Mouse (Mus musculus) intestine, embryonic 14.5 days (tissue): Measurements from ENCODE around the gene Fam122b. TPM values are rescaled to one million over a fixed set of nuclear protein-coding genes. Genes with fewer than 3 reads are reported as not detected.

Source experiments
- ATAC-seq: fragments of 200-750 bp; cut with Nextera tagmentation; replicated peaks from 2 replicates; pipeline ENCODE4 v1.8.0; 2017; ENCODE audit warnings: low read depth, moderate number of reproducible peaks, moderate TSS enrichment, moderate library complexity; ENCODE audit not compliant: low FRiP score, low TSS enrichment
- DNase-seq: peaks from one replicate; pipeline ENCODE4 v3.0.0-alpha.2; 2018; ENCODE audit warnings: low spot score
- H3K27ac ChIP-seq: fragments of 300-500 bp; sonication (generic); 2 replicates; pipeline ENCODE4 v1.5.1; 2014; ENCODE audit warnings: low read depth, mild to moderate bottlenecking, control low read depth
- H3K27me3 ChIP-seq: fragments of 300-500 bp; sonication (generic); replicated peaks from 2 replicates; pipeline ENCODE4 v1.6.1; 2014; ENCODE audit warnings: low read length, control low read depth; ENCODE audit not compliant: control insufficient read depth, insufficient read depth
- H3K36me3 ChIP-seq: fragments of 300-500 bp; sonication (generic); 2 replicates; pipeline ENCODE4 v1.6.1; 2014; ENCODE audit warnings: low read length, control low read depth; ENCODE audit not compliant: control insufficient read depth, insufficient read depth
- H3K4me1 ChIP-seq: fragments of 300-500 bp; sonication (generic); replicated peaks from 2 replicates; pipeline ENCODE4 v1.6.1; 2014; ENCODE audit warnings: low read length, control low read depth, mixed read lengths; ENCODE audit not compliant: control insufficient read depth, insufficient read depth
- H3K4me2 ChIP-seq: fragments of 300-500 bp; sonication (generic); 2 replicates; pipeline ENCODE4 v1.6.1; 2014; ENCODE audit warnings: low read length
- H3K4me3 ChIP-seq: fragments of 300-500 bp; sonication (generic); 2 replicates; pipeline ENCODE4 v1.5.1; 2014; ENCODE audit warnings: low read depth, low read length, control low read depth, mixed read lengths
- H3K9ac ChIP-seq: fragments of 300-500 bp; sonication (generic); 2 replicates; pipeline ENCODE4 v1.6.1; 2014; ENCODE audit warnings: mild to moderate bottlenecking, low read length
- H3K9me3 ChIP-seq: fragments of 300-500 bp; sonication (generic); 2 replicates; pipeline ENCODE4 v1.6.1; 2016; ENCODE audit warnings: low read length, control low read depth; ENCODE audit not compliant: control insufficient read depth
- WGBS: fragments of 180-500 bp; shearing (Covaris S2); extraction: QIAGEN DNeasy Blood & Tissue Kit; methylation state at CpG from one replicate; pipeline ENCODE4 v1.1.7; 2014; 5-methylcytosine and 5-hydroxymethylcytosine counted together
- polyA plus RNA-seq: library from polyadenylated mRNA; unstranded; fragments of >200 nt; fragmentation: Nextera tagmentation; extraction: Ambion mirVana; gene quantifications from 2 replicates; pipeline ENCODE4 v1.2.1, GENCODE M21; 2014

Gene Fam122b
- polyA plus RNA-seq, 1 experiment from 2014 or later, result 11.6 TPM

DNA sequence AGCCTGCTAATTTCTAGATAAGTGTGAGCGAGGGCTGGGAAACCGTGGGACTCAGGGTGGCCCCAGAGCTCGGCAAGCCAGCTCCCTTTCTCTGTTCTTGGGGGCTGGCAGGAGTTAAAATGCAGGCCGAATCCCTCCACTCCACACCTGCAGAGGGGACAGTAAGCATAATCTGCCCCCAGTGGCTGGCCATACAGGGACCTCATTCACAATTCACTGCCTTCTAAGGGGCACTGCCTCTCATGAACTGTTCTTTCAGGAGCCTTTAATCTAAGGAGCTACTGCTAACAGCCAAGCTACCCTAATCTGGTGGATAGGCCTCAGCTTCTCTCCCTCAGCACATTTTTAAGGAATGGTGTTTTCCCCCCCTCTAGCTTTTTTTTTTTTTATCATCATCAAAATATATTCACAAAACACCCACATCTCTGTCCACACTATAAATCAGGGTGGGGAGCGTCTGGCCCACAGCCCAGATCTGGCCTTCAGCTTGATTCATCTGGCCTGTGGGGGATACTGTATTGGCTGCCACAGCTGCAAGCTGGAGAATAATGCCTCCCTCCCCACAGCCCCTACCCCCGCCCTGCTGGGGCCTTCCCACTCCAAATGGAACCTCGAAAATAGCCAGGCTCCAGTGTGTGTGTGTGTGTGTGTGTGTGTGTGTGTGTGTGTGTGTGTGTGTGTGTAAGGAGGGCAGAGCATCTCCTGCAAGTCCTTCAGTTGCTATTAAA lies 57.7 kb downstream of the Fam122b start:
- Histone ChIP-seq H3K4me3 (no peak overlapping the region), H3K36me3 (no peaks in the 10 kb centered on the region), H3K9ac (no peak overlapping the region), H3K9me3 (no peaks in the 10 kb centered on the region), H3K27ac (peak overlapping the region; percentile 79), H3K4me2 (no peak overlapping the region), H3K27me3 (no peaks in the 10 kb centered on the region), H3K4me1 (peaks cover 15% of the 10 kb centered on the region; the same call in 1 of the 2 replicates)
- ATAC-seq, result peak; percentile 86
- WGBS, result 27% methylated on average over 7 of the region's 7 CpGs
- DNase-seq, result peak; percentile 75

DNA sequence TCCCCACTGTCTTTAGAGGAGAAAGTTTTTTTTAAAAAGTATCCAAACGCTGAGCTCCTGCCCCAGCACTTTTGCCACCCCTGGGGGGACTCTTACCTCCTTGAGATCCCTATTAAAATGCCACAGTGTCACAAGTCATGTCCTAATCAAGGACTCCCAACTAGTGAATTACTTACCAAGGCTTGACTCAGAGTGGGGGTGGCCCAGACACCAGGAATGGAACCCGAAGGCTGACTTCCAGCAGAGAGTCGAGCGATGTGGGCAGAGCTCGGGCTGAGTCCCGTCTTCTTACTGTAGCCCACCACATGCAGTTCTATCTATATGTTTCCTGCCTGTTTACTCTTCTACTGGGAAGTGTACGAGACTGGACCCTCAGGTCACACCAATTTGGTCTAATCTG lies 60.2 kb downstream of the Fam122b start:
- no peak for ATAC-seq
- DNase-seq, result no peak

DNA sequence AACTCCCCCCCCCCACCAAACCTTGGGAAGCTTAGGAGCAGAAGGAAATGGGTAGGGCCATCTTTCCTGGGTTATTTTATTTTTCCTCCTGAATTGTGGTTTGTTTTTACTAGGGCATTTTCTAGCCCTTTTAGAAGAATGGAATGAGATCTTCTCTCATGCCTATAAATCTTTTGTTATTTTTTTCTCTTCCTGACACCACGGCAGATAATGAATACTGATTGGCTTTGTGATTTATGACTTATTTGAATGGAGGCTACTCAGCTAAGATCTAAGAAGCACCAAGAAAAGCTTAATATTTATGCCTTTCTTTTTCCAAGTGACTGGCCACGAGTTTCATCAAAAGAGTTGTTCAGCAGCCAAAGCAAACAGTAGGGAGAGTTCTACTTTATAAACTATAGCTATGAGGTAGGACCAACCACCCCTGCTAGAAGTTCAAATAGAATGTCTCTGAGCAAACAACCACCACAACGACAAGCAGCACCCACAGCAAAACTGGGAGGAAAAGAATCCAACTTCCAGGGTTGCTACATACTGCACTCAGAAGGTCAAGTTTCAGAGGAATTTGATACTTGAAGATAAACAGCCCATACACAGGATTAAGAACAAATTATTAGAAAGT lies 64.8 kb downstream of the Fam122b start:
- ATAC-seq, result no peak

More for the DNA sequence above, 60.2 kb downstream of the Fam122b start:
- no peak overlapping the region for H3K9ac ChIP-seq
- peaks cover 11% of the 10 kb centered on the region; the same call in 1 of the 2 replicates for H3K4me1 ChIP-seq
- no peak overlapping the region for H3K4me2 ChIP-seq
- WGBS, result 60% methylated on average over 7 of the region's 7 CpGs
- no peaks in the 10 kb centered on the region for H3K9me3 ChIP-seq
- no peak overlapping the region for H3K4me3 ChIP-seq
- H3K27me3 ChIP-seq, result no peaks in the 10 kb centered on the region
- no peaks in the 10 kb centered on the region for H3K36me3 ChIP-seq
- H3K27ac ChIP-seq, result no peak overlapping the region; the same call in 1 of the 2 replicates

GRCm38 (mm10) chrX:53201616-53202015 lies 68.0 kb downstream of the Fam122b start:
- Histone ChIP-seq H3K4me3 (no peak overlapping the region), H3K4me2 (no peak overlapping the region), H3K36me3 (no peaks in the 10 kb centered on the region), H3K27ac (no peak overlapping the region), H3K27me3 (no peaks in the 10 kb centered on the region), H3K9ac (no peak overlapping the region), H3K4me1 (no peaks in the 10 kb centered on the region), H3K9me3 (no peaks in the 10 kb centered on the region)
- WGBS, result 73% methylated on average over 5 of the region's 5 CpGs
- DNase-seq, result no peak
- ATAC-seq, result no peak

More for the DNA sequence above, 64.8 kb downstream of the Fam122b start:
- Histone ChIP-seq H3K9ac (no peak overlapping the region), H3K4me2 (no peak overlapping the region), H3K36me3 (no peaks in the 10 kb centered on the region), H3K9me3 (no peaks in the 10 kb centered on the region), H3K27ac (peak overlapping the region; percentile 22; the same call in 1 of the 2 replicates), H3K4me1 (no peaks in the 10 kb centered on the region), H3K4me3 (no peak overlapping the region), H3K27me3 (no peaks in the 10 kb centered on the region)
- WGBS, result 17% methylated on average over 3 of the region's 3 CpGs
- no peak for DNase-seq

GRCm38 (mm10) chrX:53197681-53198080 lies 71.9 kb downstream of the Fam122b start:
- Histone ChIP-seq H3K4me2 (no peak overlapping the region), H3K27me3 (no peaks in the 10 kb centered on the region), H3K4me3 (no peak overlapping the region), H3K4me1 (no peaks in the 10 kb centered on the region), H3K36me3 (no peaks in the 10 kb centered on the region), H3K9me3 (no peaks in the 10 kb centered on the region), H3K9ac (no peak overlapping the region), H3K27ac (no peak overlapping the region)
- 74% methylated on average over 4 of the region's 4 CpGs for WGBS
- ATAC-seq, result no peak
- no peak for DNase-seq

- Histone ChIP-seq H3K4me2 (no peak overlapping the region), H3K27me3 (no peaks in the 10 kb centered on the region), H3K36me3 (no peaks in the 10 kb centered on the region), H3K4me3 (no peak overlapping the region), H3K27ac (no peak overlapping the region), H3K4me1 (no peaks in the 10 kb centered on the region), H3K9ac (no peak overlapping the region), H3K9me3 (no peaks in the 10 kb centered on the region)
- DNase-seq (no peak), ATAC-seq (no peak)
- WGBS, result 43% methylated on average over 5 of the region's 5 CpGs
Observed at GRCm38 (mm10) chrX:53196392-53196791, 73.2 kb downstream of the Fam122b start.

Other genes starting within 250 kb of the Fam122b start
- 5.1 and 6.5 TPM in 2 replicates for gene Plac1, start 29.7 kb downstream of the Fam122b start, polyA plus RNA-seq
- not detected in 2 replicates for gene Fam122c, start 3.6 kb upstream of the Fam122b start, polyA plus RNA-seq
- gene Mospd1, start 100.7 kb upstream of the Fam122b start, polyA plus RNA-seq, result 31.7 and 41.3 TPM in 2 replicates
- not detected in 2 replicates for gene Etd, start 165.1 kb upstream of the Fam122b start, polyA plus RNA-seq